Mouse (Mus musculus) adrenal gland, adult 8-10 months (tissue): Measurements from ENCODE around the gene Aph1c. TPM values are rescaled to one million over a fixed set of nuclear protein-coding genes. Genes with fewer than 3 reads are reported as not detected.
A peak's percentile ranks its signal among the peaks of the same experiment; 100 is the strongest.
"Not testable (repeated sequence)": the region's sequence is repeated elsewhere in the genome, so short reads cannot be mapped to it uniquely, and the experiment has no call there.

Experiments used
- DNase-seq: peaks from one replicate; pipeline ENCODE4 v3.0.0; 2022
- total RNA-seq, 4 experiments: library from RNA; stranded (reverse); gene quantifications; 2 replicates each; pipeline ENCODE4 v1.2.4; 2022

Gene Aph1c
- total RNA-seq, 4 experiments from 2014 or later = 7.1 to 10.7 (median 8.0) TPM

GRCm38 (mm10) chr9:66832366-66832908 is 2.1 kb downstream of the Aph1c start:
- DNase-seq = peak; percentile 16

- no peak for DNase-seq
Observed at GRCm38 (mm10) chr9:66825990-66826389, 8.5 kb downstream of the Aph1c start.

GRCm38 (mm10) chr9:66822255-66822654 is 12.3 kb downstream of the Aph1c start:
- not testable (repeated sequence) for DNase-seq

- no peak for DNase-seq
Observed at GRCm38 (mm10) chr9:66820996-66821395, 13.5 kb downstream of the Aph1c start.

- DNase-seq = no peak
Observed at GRCm38 (mm10) chr9:66813392-66813791, 21.1 kb downstream of the Aph1c start.

- DNase-seq = not testable (repeated sequence)
Observed at GRCm38 (mm10) chr9:66805951-66806350, 28.6 kb downstream of the Aph1c start.

DNA sequence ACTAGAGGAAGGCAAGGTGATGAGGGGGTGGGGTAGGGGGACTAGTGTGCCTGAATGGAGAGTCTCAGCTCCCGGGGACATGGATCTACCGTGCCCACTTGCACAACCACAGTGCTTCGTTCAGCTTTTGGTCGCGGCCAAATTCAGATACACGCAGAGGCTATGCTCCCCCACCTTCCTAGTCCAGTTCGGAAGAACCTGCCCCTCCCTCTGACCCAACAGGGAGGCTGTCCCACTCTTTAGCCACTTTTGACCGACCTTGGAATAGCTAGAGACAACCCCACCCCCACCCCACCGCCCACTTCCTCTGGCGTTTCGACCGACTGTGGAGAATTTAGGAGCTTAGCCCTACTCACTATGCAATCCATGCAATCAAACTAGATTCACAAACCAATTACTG is 32.6 kb downstream of the Aph1c start:
- DNase-seq = no peak

DNA sequence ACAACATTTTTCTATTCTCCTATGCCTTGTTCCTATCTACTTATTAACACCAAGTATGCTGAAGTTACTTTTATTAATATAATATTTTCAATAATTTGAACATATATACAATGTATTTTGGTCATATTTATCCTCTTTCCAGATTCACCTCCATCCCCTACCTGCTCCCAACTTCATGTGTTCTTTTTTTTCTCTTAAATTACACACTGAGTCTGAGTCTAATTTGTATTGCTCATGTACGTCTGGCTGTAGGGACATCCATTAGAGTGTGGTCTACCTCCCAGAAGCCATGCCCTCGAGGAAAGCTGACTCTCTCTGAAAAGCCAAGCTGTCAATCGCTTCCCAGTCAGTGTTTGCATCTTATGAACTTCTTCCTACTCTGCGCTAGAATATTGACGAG is 37.8 kb downstream of the Aph1c start, which contains the start of gene Gm10647:
TSS of gene Gm10647 (plus strand) at position 301 of the 400 bp plus-strand sequence.
- no peak for DNase-seq

DNA sequence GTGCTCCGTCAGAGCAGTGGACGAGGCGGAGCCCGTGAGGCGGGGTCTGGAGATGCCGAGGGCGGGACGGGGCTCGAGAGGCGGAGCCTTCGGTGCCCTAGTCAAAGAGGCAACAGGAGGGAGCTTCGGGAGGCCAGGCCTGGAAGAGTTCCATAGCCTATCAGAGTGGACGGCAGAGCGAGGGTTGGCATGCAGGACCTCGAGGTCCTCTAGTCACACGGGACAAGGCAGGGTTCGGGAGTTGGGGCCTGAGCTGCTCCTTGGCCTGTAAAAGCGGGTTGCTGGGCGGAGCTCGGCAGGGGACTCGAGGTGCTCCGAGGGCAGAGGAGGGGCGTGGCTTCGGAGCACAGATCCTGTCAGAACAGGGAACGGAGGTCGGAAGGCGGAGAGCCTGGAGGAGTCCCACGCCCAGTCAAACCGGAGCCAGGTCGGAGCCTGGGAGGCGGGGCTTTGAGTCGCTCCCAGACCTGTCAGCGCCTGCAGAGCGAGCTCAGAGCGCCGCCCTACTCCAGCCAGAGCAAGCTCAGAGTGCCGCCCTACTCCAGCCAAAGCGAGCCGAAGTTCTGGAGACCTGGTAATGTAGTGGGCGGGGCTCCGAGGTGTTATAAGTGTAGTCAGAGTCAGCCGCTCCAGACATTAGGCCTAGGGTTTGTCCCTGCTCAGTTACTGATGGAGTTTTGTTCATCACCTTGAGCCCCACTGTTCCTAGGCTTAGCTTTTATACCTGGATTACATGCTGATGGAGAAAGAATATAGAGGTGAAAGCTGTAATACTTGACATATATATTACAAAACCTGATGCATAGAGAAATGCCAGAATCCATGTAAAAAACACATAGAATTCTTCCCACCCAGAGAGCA is 38.8 kb downstream of the Aph1c start, which contains the start of gene Aph1b:
TSS of gene Aph1b (minus strand) at position 27 of the 861 bp plus-strand sequence.
- DNase-seq = peak; percentile 97

GRCm38 (mm10) chr9:66794629-66795463 is 39.7 kb downstream of the Aph1c start:
- no peak for DNase-seq

DNA sequence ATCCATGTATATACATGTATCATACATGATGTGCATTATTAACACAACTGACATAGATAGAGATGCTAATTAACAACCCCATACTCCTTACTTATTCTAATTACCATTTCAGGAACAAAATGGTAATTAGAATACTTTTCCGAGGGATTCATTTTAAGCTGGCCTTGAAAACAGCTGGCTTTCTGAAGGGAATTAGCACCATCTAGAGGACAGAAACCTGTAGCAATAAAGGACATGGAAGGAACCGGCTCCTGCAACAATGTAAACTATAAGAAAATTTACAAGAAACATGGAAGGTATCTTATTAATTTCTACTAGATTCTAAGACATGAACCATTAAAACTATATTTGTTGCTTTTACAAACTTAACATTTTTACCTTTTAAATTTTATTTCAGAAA is 46.7 kb downstream of the Aph1c start:
- DNase-seq = no peak

DNA sequence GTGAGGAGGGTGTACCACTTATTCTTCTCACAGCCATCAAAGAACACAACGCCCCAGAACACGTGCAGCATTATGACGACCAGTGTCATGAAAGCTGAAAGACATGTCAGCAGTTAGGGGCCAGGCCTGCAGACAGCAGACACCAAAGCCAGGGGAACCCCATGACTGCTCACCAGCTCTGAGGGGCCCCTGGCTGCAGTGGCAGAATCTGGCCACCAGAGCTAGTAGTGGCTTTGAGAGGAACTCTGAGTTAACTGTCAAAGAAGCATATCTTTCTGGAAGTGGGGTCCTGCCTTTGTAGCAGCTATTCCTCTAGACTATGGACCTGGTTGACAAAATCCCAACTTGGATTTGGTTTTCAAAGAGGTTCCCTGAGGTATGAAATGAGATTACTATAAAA is 50.0 kb downstream of the Aph1c start:
- DNase-seq = not testable (repeated sequence)

DNA sequence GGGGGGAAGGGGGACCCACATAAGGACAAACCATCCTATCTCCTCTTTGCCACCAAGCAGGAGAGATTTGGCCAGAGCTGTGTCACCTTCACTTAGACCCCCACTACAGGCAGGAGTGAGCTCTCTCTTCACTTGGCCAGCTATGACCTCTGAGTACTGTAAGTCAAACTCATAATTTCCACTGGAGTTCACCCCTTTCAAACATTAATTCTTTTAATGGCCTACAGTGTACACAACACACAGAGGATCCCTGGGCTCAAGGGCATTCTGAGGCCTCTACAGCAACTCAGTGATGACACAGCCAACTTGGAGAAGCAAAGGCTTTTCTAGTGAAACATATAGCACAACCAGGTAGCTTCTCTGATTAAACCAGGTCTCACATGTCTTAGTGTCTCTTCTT is 63.8 kb downstream of the Aph1c start:
- no peak for DNase-seq

- DNase-seq = peak; percentile 58
Observed at GRCm38 (mm10) chr9:66769275-66769674, 65.3 kb downstream of the Aph1c start.

DNA sequence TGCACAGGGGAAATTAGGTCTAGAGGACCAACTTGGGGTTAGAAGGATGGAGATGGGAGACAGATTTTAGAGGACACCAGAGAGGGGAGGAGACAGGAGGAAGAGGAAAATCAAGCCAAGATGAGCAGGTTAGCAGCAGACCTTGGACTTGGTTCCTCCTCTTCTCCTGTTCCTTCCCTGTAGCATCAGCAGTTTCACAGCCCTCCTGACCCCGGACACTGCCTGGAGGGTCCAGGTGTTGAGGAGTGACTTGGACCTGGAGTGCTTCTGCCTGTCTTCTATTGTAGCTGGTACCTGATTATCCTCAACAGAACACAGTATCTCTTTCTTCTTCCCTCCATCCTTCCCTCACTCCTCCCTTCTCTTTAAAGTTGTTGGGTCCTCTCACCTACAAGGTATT is 65.8 kb downstream of the Aph1c start:
- no peak for DNase-seq

Other genes starting within 250 kb of the Aph1c start
- 10 to 100 TPM; 37.2 to 53.7 (median 45.7) TPM for gene Usp3, start 241.6 kb downstream of the Aph1c start, total RNA-seq
- 1 to 10 TPM in 1 of 4 experiments, under 1 TPM in 3; 0.31 to 1.5 (median 0.65) TPM for gene Car12, start 121.0 kb downstream of the Aph1c start, total RNA-seq
- 1 to 10 TPM; 7.3 to 9.7 (median 8.5) TPM for gene Aph1b, start 39.2 kb downstream of the Aph1c start, total RNA-seq
- under 1 TPM; 0.20 to 0.62 (median 0.36) TPM for gene Gm10647, start 37.7 kb downstream of the Aph1c start, total RNA-seq
- 10 to 100 TPM; 15.3 to 30.9 (median 23.9) TPM for gene Rab8b, start 85.0 kb upstream of the Aph1c start, total RNA-seq
- gene Rps27l, start 111.4 kb upstream of the Aph1c start, total RNA-seq = 100 to 1,000 TPM; 240 to 306 (median 275) TPM
- gene Lactb, start 140.8 kb upstream of the Aph1c start, total RNA-seq = 10 to 100 TPM; 15.8 to 19.2 (median 17.8) TPM
- gene Tpm1, start 214.7 kb upstream of the Aph1c start, total RNA-seq = 100 to 1,000 TPM; 153 to 277 (median 212) TPM